Mouse (Mus musculus): ENCODE measurements around the gene Tnfsf11.
A peak's percentile ranks its signal among the peaks of the same experiment; 100 is the strongest.

Tnfsf11 gene

DNA sequence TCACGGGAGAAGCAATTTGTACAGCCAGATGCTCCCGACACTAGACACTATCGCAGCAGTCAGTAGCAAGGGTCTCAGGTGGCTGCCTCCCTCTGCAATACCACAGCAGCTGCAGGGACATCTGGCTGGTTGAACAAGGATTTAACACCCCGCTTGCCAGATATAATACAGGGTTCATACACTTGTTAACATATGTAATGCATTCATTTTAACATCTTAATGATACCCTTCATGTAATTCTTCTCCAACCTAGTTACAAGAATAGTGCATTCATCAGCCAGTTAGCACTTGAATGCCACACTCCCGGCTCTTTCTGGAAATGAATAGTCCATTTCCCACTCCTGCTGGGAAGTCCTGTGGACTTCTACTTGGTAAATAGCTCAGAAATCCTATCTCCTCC lies 18.9 kb downstream of the Tnfsf11 start:
- no peak for DNase-seq (ENCODE audit: extremely low read depth, insufficient read length, low spot score)

- no peak for DNase-seq (ENCODE audit: extremely low read depth, insufficient read length, low spot score)
These were observed 19.7 kb downstream of the Tnfsf11 start for GRCm38 (mm10) chr14:78287906-78288800.

- DNase-seq (ENCODE audit: extremely low read depth, insufficient read length, low spot score): no peak
These were observed 21.8 kb downstream of the Tnfsf11 start for GRCm38 (mm10) chr14:78286011-78286548.

DNA sequence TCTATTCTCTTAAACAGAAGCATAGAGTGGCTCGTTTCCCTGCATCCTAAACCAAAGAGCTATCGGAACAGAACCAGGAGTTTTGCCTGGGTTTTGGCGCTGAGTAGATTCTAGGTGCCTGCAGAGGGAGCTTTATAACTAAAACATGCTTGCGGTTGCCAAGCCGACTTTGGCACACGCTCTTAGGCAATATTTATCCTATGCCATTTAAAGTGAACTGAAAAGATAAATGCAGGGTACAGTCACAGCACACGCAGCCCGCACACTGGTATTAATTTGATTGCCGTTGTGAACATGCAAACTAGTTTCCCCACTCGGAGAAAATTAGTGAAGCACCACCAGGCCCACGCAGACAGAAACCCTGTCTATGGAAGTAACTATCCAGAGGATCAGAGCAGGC lies 25.4 kb downstream of the Tnfsf11 start:
- DNase-seq (ENCODE audit: extremely low read depth, insufficient read length, low spot score): no peak

GRCm38 (mm10) chr14:78276395-78276930 lies 31.4 kb downstream of the Tnfsf11 start:
- DNase-seq (ENCODE audit: extremely low read depth, insufficient read length, low spot score): no peak

GRCm38 (mm10) chr14:78274851-78275250 lies 33.0 kb downstream of the Tnfsf11 start:
- no peak for DNase-seq (ENCODE audit: extremely low read depth, insufficient read length, low spot score)

- no peak for DNase-seq (ENCODE audit: extremely low read depth, insufficient read length, low spot score)
These were observed 33.7 kb downstream of the Tnfsf11 start for GRCm38 (mm10) chr14:78274146-78274545.

DNA sequence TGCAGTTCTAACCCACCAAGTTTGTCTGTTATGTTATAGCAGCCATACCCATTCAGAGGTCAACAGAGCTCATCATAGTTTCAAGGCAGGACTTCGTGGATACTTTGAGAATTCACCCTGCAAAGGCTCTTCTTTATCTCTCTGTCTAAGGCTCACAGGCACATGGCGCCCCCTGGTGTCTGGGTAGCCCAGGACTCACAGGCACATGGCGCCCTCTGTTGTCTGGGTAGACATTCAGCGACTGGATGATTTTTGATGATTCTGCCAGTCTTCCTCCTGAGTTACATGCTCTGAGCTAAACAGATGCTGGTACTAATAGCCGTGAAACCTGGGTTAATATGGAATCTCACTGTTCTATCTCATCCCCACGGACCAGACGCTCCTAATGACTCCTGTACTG lies 34.3 kb downstream of the Tnfsf11 start:
- no peak for DNase-seq (ENCODE audit: extremely low read depth, insufficient read length, low spot score)

- no peak for DNase-seq (ENCODE audit: extremely low read depth, insufficient read length, low spot score)
These were observed 43.0 kb downstream of the Tnfsf11 start for GRCm38 (mm10) chr14:78264876-78265275.

- no peak for DNase-seq (ENCODE audit: extremely low read depth, insufficient read length, low spot score)
These were observed 45.2 kb downstream of the Tnfsf11 start for GRCm38 (mm10) chr14:78262596-78262995.

DNA sequence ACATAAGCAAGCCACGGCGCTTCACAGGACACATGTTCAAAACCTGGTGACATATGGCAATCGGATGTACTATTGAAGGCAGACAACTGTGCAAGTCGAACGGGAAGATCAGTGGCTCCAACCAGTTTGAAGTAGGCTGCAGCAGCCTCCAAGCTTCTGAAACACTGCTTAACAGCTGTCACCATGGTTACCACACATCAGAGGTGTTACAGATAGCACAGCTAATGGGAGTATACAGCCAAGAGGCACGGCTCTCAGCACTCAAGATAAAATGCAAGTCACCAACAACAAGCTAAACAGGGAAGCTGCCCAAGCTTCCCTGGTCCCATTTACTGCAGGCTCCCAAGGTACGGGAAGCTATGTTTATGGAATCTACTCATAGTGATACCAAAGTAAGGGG lies 46.6 kb downstream of the Tnfsf11 start:
- DNase-seq (ENCODE audit: extremely low read depth, insufficient read length, low spot score): no peak

DNA sequence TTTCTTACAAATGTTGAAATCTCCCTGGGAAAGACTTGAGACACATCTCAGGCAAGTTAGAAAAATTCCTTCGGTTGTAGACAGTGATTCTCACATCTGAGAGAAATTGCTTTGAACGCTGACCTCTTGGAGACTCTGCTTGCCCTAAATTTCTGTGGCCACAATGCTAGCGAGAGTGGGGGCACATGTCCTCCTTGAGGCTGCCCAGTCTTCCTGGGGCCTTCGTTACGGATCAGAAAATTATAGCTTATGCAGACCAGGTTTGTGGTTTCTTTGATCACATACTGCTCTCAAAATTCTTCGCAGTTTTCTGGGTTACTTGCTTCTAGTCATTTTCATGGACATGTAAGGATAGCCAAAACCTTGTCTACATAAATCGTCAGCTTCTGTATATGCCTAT lies 53.8 kb downstream of the Tnfsf11 start:
- DNase-seq (ENCODE audit: extremely low read depth, insufficient read length, low spot score): no peak

DNA sequence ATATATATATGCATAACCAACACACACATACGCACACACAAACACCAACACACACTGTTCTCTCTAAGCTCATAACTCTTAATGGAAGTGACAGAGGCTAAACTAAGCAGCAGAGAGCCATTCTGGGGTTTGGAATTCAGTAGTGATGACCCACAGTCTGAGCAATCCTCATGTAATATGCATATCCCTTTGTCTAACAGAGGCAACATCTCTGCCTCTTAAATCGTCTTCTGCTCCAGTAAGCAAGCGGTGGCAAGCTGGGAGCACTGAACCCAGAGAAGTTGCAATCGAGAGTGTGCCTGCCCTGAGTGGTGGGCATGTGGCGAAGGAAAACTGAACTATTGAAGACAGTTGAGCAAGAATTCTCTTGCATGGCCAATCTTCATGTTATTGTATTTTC lies 61.2 kb downstream of the Tnfsf11 start:
- DNase-seq (ENCODE audit: extremely low read depth, insufficient read length, low spot score): no peak

DNA sequence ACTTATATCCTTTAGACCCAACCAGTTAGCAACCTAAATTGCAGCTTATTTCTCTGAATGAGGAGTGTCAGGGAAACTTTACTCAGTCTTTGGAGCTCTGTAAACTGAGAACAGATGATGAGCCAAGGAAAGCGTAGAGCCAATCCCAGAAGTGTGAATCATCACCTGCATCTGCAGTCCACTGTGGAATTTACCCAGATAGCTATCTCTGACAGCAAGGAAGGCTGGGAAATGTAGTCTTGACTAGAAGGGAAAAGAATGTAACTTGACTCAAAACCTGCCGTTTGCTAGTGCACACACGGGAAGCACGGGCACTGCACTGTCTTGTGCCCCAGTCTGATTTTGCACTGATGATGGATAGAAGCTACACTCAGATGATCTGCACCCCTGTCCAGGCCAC lies 63.0 kb downstream of the Tnfsf11 start:
- peak; percentile 18 for DNase-seq (ENCODE audit: extremely low read depth, insufficient read length, low spot score)

DNA sequence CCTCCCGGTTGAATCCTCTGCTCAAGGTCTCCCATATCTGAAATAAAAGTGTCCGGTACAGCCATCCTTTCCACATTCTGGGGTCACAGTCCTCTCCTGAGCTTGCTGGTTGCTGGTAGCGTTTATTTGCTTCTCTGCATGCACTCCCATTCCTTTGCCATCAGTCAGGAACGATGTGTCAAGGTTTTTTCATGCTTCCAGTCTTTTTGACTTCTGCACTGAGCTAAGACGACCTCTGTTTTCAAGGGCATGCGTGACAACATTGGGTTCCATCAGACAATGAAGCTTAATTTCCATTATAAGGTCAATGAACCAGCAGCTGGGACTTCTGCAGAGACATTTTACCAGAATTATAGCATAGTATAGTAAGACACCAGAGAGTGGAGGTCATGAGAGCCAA lies 68.5 kb downstream of the Tnfsf11 start:
- DNase-seq (ENCODE audit: extremely low read depth, insufficient read length, low spot score): no peak

GRCm38 (mm10) chr14:78237238-78237637 lies 70.6 kb downstream of the Tnfsf11 start:
- DNase-seq (ENCODE audit: extremely low read depth, insufficient read length, low spot score): no peak

DNA sequence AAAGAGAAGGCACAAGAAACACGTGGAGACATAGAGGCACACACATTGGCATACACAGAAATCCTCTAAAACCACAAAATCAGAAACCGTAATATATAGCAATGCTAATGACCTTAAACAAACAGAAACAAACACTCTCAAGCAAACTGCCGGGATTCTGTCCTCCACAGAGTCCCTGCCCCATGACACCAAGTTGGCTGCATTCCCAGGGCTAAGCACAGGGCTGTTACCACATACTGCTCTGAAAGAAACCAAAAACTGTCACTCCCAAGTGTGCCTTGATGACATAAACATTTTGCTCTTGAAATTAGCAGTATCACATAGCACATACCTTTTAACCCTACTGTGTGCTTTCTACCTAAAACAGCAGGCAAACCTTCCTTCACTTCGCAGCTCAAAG lies 71.7 kb downstream of the Tnfsf11 start:
- DNase-seq (ENCODE audit: extremely low read depth, insufficient read length, low spot score): no peak

DNA sequence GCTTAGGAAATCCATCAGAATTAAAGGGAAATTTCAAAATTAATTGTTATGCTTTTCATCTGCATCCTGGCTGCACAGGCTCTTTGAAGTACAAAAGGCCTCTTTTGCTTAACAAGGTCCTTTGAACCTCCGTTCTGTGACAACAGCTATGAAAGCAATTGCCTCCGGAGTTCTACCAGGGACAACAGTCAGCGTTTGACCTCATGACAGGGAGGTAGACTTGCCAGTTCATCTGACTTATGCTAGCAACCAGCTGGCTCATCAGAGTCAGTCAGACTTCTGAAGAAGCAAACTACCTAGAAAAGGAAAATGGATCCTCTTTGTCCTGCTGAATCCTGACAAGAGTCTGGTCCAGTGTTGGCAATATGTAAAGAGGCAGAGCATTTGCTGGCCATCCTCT lies 72.5 kb downstream of the Tnfsf11 start:
- DNase-seq (ENCODE audit: extremely low read depth, insufficient read length, low spot score): no peak

DNA sequence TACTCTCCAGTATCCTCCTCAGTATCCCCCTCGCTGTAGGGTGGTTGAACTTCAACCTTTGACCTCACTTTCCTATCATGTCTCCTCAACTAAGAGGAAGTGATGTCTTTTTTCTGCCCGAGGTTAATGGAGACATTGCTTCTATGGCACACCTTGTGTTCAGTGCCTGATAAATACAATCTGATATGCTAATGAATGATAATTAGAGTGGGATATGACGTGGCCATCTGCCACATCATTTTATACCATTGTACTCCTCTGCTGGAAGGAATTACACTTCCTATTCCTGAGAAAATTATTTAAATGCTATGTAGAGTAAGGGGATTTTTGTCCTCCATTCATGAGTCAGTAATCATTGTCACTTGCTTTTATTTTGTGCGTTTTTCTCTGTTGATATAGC lies 78.8 kb downstream of the Tnfsf11 start:
- no peak for DNase-seq (ENCODE audit: extremely low read depth, insufficient read length, low spot score)

Data from 3134 (cell line).